Mouse (Mus musculus) thymus, adult 2 months (tissue): Measurements from ENCODE around the gene Sox2. TPM values are rescaled to one million over a fixed set of nuclear protein-coding genes. Genes with fewer than 3 reads are reported as not detected.

Experiments
- DNase-seq: peaks from one replicate; pipeline ENCODE4 v3.0.0; 2021
- H3K27ac ChIP-seq: fragments of 200-500 bp; 2 replicates; pipeline ENCODE4 v1.5.1; 2012; ENCODE audit warnings: low read length, control low read depth; ENCODE audit not compliant: control insufficient read depth, insufficient read depth
- H3K27me3 ChIP-seq: fragments of 200-500 bp; 2 replicates; pipeline ENCODE4 v1.6.1; 2012; ENCODE audit warnings: mild to moderate bottlenecking, low read length, moderate library complexity, mixed read lengths; ENCODE audit not compliant: control insufficient read depth, insufficient read depth
- H3K36me3 ChIP-seq: fragments of 200-500 bp; 2 replicates; pipeline ENCODE4 v1.6.1; 2012; ENCODE audit warnings: mild to moderate bottlenecking, low read length, moderate library complexity; ENCODE audit not compliant: control insufficient read depth, insufficient read depth
- H3K4me1 ChIP-seq: fragments of 200-500 bp; replicated peaks from 2 replicates; pipeline ENCODE4 v1.6.1; 2012; ENCODE audit warnings: low read length; ENCODE audit not compliant: control insufficient read depth, insufficient read depth
- H3K4me3 ChIP-seq: fragments of 200-500 bp; 2 replicates; pipeline ENCODE4 v1.5.1; 2012; ENCODE audit warnings: mild to moderate bottlenecking, low read length, control low read depth, moderate library complexity; ENCODE audit not compliant: control insufficient read depth, insufficient read depth
- CTCF ChIP-seq: fragments of 200-500 bp; IDR thresholded peaks from 2 replicates; pipeline ENCODE4 v1.5.1; 2012; ENCODE audit warnings: mild to moderate bottlenecking, control low read depth, low read length, moderate library complexity, borderline replicate concordance; ENCODE audit not compliant: control insufficient read depth, poor library complexity, insufficient read depth; ENCODE audit errors: extremely low read depth
- POLR2A ChIP-seq: fragments of 200-500 bp; IDR thresholded peaks from 2 replicates; pipeline ENCODE4 v1.6.1; 2012; ENCODE audit warnings: mild to moderate bottlenecking, low read length, control low read depth, moderate library complexity; ENCODE audit not compliant: control insufficient read depth, poor library complexity, insufficient read depth; ENCODE audit errors: extremely low read depth
- WGBS: fragments of 180-500 bp; shearing (Covaris S2); methylation state at CpG from one replicate; pipeline ENCODE4 v1.1.7; 2018; 5-methylcytosine and 5-hydroxymethylcytosine counted together
- polyA plus RNA-seq: library from polyadenylated mRNA; depleted of rRNA; stranded (reverse); fragments of >200 nt; gene quantifications from 2 replicates; pipeline ENCODE4 v1.2.3, GENCODE M21; 2012

The Sox2 gene
- polyA plus RNA-seq, 1 experiment = 0.19 TPM

DNA sequence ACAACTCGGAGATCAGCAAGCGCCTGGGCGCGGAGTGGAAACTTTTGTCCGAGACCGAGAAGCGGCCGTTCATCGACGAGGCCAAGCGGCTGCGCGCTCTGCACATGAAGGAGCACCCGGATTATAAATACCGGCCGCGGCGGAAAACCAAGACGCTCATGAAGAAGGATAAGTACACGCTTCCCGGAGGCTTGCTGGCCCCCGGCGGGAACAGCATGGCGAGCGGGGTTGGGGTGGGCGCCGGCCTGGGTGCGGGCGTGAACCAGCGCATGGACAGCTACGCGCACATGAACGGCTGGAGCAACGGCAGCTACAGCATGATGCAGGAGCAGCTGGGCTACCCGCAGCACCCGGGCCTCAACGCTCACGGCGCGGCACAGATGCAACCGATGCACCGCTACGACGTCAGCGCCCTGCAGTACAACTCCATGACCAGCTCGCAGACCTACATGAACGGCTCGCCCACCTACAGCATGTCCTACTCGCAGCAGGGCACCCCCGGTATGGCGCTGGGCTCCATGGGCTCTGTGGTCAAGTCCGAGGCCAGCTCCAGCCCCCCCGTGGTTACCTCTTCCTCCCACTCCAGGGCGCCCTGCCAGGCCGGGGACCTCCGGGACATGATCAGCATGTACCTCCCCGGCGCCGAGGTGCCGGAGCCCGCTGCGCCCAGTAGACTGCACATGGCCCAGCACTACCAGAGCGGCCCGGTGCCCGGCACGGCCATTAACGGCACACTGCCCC, 586 bp downstream of the Sox2 start:
- H3K4me1 ChIP-seq = no peaks in the 10 kb centered on the region
- H3K36me3 ChIP-seq = no peaks in the 10 kb centered on the region
- 4% methylated on average over 67 of the region's 67 CpGs for WGBS
- H3K27ac ChIP-seq = no peak overlapping the region
- TF ChIP-seq POLR2A (no peak), CTCF (no peak)
- no peak overlapping the region for H3K4me3 ChIP-seq
- H3K27me3 ChIP-seq = peaks cover 13% of the 10 kb centered on the region; the same call in 1 of the 2 replicates
- DNase-seq = no peak

DNA sequence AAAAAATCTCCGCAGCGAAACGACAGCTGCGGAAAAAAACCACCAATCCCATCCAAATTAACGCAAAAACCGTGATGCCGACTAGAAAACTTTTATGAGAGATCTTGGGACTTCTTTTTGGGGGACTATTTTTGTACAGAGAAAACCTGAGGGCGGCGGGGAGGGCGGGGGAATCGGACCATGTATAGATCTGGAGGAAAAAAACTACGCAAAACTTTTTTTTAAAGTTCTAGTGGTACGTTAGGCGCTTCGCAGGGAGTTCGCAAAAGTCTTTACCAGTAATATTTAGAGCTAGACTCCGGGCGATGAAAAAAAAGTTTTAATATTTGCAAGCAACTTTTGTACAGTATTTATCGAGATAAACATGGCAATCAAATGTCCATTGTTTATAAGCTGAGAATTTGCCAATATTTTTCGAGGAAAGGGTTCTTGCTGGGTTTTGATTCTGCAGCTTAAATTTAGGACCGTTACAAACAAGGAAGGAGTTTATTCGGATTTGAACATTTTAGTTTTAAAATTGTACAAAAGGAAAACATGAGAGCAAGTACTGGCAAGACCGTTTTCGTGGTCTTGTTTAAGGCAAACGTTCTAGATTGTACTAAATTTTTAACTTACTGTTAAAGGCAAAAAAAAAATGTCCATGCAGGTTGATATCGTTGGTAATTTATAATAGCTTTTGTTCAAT, 1.4 kb downstream of the Sox2 start:
- H3K27ac ChIP-seq = no peak overlapping the region
- no peak for DNase-seq
- no peak for TF ChIP-seq POLR2A
- TF ChIP-seq CTCF = no peak
- no peaks in the 10 kb centered on the region for H3K4me1 ChIP-seq
- H3K4me3 ChIP-seq = no peak overlapping the region
- H3K27me3 ChIP-seq = peaks cover 18% of the 10 kb centered on the region; the same call in 1 of the 2 replicates
- H3K36me3 ChIP-seq = no peaks in the 10 kb centered on the region
- 8% methylated on average over 26 of the region's 26 CpGs for WGBS

DNA sequence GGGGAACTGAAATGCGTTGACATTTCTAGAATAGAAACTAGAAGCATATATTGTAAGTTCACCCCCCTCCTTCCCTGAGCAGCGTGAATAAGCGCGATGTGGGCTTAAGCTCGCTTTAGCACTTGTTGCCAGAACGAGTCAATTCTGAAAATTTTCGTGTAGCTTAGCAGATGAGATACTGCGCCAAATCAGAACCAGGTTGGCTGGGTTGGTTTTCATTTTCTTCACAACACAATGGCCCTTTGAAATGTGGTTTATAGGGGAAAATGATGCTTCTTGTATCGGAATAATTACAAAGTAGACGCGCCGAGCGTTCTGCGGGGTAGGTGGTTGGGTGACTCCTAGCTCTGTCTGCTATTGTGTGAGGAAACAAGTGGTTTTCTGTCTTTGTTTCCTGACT, 2.4 kb downstream of the Sox2 start:
- no peak for TF ChIP-seq CTCF
- TF ChIP-seq POLR2A = no peak
- no peaks in the 10 kb centered on the region for H3K4me1 ChIP-seq
- 8% methylated on average over 14 of the region's 14 CpGs for WGBS
- H3K27me3 ChIP-seq = peaks cover 20% of the 10 kb centered on the region; the same call in 1 of the 2 replicates
- no peak for DNase-seq
- H3K4me3 ChIP-seq = no peak overlapping the region
- H3K36me3 ChIP-seq = no peaks in the 10 kb centered on the region
- H3K27ac ChIP-seq = no peak overlapping the region

DNA sequence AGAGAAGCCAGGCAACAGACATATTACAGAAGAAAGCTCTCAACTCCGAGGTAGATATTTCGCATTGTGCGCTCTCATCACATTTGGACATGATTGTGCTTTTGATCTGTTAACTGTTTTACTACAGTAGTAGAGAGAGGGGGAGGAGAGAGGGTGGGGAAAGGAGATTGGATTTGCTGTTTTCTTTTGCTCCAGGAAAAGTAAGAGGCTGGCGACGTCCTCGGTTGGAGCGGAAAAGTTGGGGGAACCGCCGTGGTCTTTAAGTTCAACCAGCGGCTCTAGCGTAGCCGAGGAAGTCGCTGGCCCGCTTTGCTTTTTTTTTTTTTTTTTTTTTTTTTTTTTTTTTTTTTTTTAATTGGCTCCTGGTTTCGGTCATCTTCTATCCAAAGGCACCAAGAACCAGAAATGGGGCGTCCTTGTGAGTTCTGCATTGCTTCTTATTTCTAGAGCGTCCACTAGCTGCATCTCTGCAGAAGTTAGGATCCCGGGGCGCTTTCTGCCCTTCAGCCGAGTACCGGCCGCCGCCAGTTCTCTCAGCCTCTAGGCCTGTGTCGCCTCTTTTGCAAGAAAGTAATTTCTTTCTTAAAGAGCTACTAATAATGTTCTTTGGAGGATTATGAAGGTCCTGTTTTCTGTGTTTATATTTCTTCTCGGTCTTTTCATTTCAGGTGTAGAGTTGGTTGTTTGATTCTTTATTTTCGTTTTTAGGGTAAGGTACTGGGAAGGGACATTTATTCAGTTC, 3.2 kb downstream of the Sox2 start:
- H3K27me3 ChIP-seq = peaks cover 20% of the 10 kb centered on the region; the same call in 1 of the 2 replicates
- no peaks in the 10 kb centered on the region for H3K4me1 ChIP-seq
- H3K4me3 ChIP-seq = no peak overlapping the region
- TF ChIP-seq CTCF = no peak
- no peak for TF ChIP-seq POLR2A
- 7% methylated on average over 26 of the region's 26 CpGs for WGBS
- H3K27ac ChIP-seq = no peak overlapping the region
- DNase-seq = no peak
- no peaks in the 10 kb centered on the region for H3K36me3 ChIP-seq

DNA sequence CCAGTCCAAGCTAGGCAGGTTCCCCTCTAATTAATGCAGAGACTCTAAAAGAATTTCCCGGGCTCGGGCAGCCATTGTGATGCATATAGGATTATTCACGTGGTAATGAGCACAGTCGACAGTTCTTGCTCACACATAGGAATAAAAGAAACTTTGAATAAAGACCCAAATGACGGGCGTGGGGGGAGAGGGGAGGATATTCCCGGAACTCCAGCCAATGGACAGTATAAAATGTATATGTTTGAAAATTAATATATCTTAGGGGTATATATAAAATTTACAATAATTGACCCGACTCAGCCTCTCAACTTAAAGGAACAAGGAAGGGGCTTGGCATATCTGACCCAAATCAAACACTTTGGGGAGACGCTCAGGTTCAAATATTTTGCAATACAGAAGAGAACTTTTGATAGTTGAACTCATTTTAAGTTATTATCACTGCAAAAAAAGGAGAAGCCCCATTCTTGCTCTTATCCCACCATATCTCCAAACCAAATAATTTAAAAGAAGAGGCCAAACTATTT, 3.8 kb downstream of the Sox2 start:
- TF ChIP-seq POLR2A = no peak
- no peak for TF ChIP-seq CTCF
- H3K27me3 ChIP-seq = peaks cover 18% of the 10 kb centered on the region; the same call in 1 of the 2 replicates
- no peak overlapping the region for H3K27ac ChIP-seq
- no peaks in the 10 kb centered on the region for H3K36me3 ChIP-seq
- WGBS = 9% methylated on average over 9 of the region's 9 CpGs
- DNase-seq = no peak
- H3K4me1 ChIP-seq = no peaks in the 10 kb centered on the region
- no peak overlapping the region for H3K4me3 ChIP-seq

DNA sequence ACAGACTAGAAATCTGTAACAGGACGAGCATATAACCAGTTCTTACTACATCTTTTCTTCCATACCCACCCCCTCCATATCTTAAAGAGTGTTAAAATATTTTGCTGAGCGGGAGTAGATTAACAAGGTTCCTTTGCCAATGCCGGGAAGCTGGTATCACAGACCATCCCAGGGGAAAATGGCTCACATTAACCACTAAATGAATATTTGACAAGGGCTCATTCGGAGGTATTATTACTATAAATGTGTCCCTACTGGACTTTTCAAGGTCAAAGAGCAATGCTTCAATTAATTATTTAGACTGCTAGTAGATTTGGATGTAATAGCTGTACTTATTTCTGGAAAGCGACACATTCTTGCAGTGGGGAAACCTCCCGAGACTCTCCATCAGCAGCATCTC, 4.6 kb downstream of the Sox2 start:
- 36% methylated on average over 6 of the region's 6 CpGs for WGBS
- H3K4me1 ChIP-seq = no peaks in the 10 kb centered on the region
- peaks cover 18% of the 10 kb centered on the region; the same call in 1 of the 2 replicates for H3K27me3 ChIP-seq
- no peak for TF ChIP-seq CTCF
- no peak for TF ChIP-seq POLR2A
- no peaks in the 10 kb centered on the region for H3K36me3 ChIP-seq
- DNase-seq = no peak
- no peak overlapping the region for H3K4me3 ChIP-seq
- H3K27ac ChIP-seq = no peak overlapping the region
